Mouse (Mus musculus) CD4-positive naive resting alpha-beta T cell, adult 76 days (primary cell): ENCODE results near the gene Orm2. TPM values are rescaled to one million over a fixed set of nuclear protein-coding genes. Genes with fewer than 3 reads are reported as not detected.

Source experiments
- total RNA-seq: library from RNA; stranded (reverse); gene quantifications from one replicate; pipeline ENCODE4 v1.2.4, GENCODE M21; 2023

The Orm2 gene
- total RNA-seq, result not detected

DNA sequence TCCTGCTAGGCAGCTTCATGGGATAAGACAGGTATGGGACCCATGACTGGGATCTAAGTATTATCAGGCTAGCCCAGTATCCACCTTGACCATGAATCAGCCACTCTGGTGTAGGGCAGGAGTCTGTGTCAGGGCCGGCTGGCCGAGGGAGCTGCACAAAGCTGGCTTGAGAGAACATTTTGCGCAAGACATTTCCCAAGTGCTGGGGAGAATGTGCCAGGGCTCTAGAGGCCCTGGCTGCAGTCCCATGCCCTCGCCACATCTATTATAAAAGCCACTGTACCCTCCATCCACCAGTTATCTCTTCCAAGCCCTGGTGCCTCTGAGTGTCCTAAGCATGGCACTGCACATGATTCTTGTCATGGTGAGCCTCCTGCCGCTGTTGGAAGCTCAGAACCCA, at the start of gene Orm2:
Gene Orm2, plus strand, starts transcription at position 300 of the 400 bp plus-strand sequence.

GRCm38 (mm10) chr4:63344295-63344694, 18.0 kb upstream of the Orm2 start, which contains the start of gene Orm1:
Gene Orm1 (plus strand): TSS chr4:63344560.

DNA sequence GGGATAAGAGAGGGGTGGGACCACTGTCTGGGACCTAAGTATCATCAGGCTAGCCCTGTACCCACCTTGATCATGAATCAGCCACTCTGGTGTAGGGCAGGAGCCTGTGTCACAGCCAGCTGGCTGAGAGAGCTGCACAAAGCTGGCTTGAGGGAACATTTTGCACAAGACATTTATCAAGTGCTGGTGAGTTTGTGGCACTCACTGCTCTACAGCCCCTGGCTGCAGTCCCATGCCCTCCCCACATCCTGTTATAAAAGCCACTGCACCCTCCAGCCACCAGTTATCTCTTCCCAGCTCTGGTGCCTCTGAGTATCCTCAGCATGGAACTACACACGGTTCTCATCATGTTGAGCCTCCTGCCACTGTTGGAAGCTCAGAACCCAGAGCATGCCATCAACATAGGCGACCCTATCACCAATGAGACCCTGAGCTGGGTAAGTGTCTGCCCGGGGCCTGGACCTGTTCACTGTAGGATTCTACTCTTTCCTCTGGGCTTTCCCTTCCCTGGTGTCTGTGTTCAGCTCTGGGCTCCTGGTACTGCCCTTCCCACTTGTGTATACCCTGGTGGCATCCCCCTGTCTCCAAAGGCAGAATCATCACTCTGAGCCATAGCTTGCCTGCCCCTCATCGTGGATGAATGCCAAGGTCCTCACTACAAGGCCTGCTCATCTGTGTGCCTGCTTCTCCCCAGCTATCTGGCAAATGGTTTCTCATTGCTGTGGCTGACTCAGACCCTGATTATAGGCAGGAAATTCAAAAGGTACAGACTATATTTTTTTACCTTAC, 6.2 kb upstream of the Orm2 start, which contains the start of gene Orm3:
Gene Orm3, plus strand, starts transcription at position 286 of the 789 bp plus-strand sequence.

GRCm38 (mm10) chr4:63403040-63403959, 41.1 kb downstream of the Orm2 start, which contains the start of gene Akna:
Gene Akna (minus strand): TSS chr4:63403354.

Other genes with a start within 250 kb of the Orm2 start
- not detected for gene Ambp, start 207.7 kb upstream of the Orm2 start, total RNA-seq
- gene Kif12, start 190.3 kb upstream of the Orm2 start, total RNA-seq, result not detected
- 0.91 TPM for gene Col27a1, start 148.4 kb upstream of the Orm2 start, total RNA-seq
- not detected for gene Orm1, start 17.9 kb upstream of the Orm2 start, total RNA-seq
- gene Orm3, start 6.3 kb upstream of the Orm2 start, total RNA-seq, result not detected
- gene Akna, start 40.9 kb downstream of the Orm2 start, total RNA-seq, result 278 TPM
- 24.0 TPM for gene Whrn, start 133.5 kb downstream of the Orm2 start, total RNA-seq
- gene Atp6v1g1, start 182.3 kb downstream of the Orm2 start, total RNA-seq, result 67.0 TPM
- 26.1 TPM for gene Tmem268, start 196.3 kb downstream of the Orm2 start, total RNA-seq
- gene Gm11213, start 242.8 kb downstream of the Orm2 start, total RNA-seq, result not detected